Mouse (Mus musculus): ENCODE measurements around the gene Serpina1a.
"Not testable (repeated sequence)": the region's sequence is repeated elsewhere in the genome, so short reads cannot be mapped to it uniquely, and the experiment has no call there.

- not testable (repeated sequence) for TF ChIP-seq POLR2A (IDR thresholded peaks at IDR 0.05; ENCODE audit: low read depth, low read length); CTCF (IDR thresholded peaks at IDR 0.05; ENCODE audit: extremely low read depth, insufficient read length, insufficient replicate concordance, low read depth, low read length)
These were observed 44.4 kb upstream of the Serpina1a start for GRCm38 (mm10) chr12:103907746-103908145.
